Mouse (Mus musculus): ENCODE results near the gene Lfng. TPM values are rescaled to one million over a fixed set of nuclear protein-coding genes. Genes with fewer than 3 reads are reported as not detected.
A peak's percentile ranks its signal among the peaks of the same experiment; 100 is the strongest.

The Lfng gene
- polyA plus RNA-seq, 2 experiments from 2014 or later = 33.9 to 35.5 TPM

GRCm38 (mm10) chr5:140644263-140644662, 37.1 kb downstream of the Lfng start:
- no peak for ATAC-seq

GRCm38 (mm10) chr5:140644702-140645201, 37.6 kb downstream of the Lfng start:
- no peak for ATAC-seq

DNA sequence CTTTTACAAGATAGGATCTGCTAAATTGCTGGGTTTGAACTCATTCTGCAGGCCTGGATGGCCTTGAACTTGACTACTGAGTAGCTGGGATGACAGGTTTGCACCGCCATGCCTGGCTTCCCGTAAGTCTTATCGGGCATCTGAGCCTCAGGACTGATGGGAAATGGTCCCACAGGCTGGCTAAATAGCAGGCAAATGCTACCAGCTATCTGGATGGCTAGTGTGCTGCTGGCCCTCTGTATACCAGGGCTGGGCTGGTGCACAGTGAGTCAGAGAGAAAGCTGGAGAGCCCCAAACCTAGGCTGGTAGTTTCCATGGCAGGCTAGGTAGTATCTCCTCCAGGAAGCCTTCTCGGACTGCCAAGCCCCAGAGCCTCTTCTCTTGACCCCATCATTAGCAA, 38.3 kb downstream of the Lfng start:
- ATAC-seq = no peak

DNA sequence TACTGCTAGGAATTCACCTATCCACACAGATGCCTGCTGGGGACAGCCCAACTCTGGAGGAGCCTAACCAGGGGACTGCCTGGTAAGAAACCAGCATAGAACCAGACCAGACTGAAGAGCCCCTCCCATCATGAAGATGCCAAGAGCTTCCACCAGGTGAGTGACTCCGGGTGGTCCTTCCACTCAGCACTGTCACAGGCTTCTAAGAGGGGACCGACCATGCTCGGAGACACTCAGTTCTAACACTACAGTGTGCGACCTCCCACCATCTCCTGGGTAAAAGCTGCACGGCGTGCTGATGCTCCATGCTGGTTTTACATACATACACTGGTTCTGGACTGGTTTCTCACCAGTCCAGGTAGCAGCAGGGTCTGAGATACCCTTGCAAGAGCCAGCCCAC, 39.1 kb downstream of the Lfng start:
- ATAC-seq = no peak

- no peak for ATAC-seq
Observed at GRCm38 (mm10) chr5:140647031-140647760, 40.1 kb downstream of the Lfng start.

DNA sequence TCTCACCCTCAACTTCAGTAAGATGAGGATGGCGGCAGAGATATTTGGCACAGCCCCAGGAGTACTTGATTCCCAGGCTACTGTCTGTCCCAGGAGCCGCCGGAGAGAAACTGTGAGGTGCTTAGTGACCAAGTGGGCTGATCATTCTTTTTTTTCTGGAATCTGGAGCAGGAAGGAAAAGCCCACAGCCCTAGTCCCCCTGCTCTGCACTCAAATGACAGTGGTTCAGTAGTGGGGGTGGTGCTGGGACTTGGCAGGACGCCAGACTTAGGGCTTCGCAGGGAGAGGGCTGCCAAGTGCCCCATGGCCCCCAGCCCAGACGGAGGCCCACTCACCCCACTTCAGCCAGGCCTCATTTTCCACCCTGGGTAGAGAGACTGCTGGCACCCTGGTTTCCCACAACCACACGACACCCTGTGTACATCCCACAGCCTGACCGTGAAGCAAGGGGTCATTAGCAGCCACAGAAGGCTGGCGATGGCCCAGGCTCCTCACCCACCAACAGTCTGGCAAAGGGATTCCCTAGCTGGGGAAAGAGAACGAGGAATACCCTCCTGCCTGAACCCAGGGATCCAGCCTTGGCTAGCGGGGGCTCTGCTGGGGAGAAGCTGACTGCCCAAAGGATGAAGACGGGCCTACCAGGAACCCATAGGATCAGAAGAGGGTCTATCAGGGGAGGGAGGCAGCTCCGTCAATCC, 40.9 kb downstream of the Lfng start:
- peak; percentile 5 for ATAC-seq

DNA sequence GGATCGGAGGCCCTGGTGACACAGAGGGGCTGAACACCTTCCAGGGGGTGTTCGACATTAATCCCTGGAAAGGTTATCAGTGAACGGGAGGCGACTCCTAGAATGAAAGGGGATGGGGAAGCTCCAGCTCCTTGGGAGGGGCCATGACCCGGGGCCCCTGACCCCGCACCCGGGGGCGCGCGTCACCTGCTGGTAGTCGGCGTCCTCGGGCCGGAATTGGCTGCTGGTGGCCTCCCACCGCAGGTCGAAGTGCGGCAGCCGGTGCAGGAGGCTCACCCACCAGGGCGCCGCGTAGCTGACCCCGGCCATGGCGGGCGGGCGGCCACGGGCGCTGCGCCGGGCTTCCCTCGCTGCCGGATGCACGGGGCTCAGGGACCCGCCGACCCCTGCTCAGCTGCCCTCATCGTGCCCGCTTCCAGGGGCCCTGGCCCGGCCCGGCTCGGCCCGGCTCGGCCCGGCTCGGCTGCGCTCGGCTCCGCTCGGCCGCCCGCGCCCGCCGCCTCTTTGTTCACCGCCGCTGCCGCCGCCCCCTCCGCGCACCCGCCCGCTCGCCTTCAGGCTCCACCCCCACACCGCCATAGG, 41.5 kb downstream of the Lfng start, which contains the start of gene Ttyh3:
Ttyh3 (minus strand) TSS at position 513 of the 582 bp plus-strand sequence.
- ATAC-seq = peak; percentile 25

DNA sequence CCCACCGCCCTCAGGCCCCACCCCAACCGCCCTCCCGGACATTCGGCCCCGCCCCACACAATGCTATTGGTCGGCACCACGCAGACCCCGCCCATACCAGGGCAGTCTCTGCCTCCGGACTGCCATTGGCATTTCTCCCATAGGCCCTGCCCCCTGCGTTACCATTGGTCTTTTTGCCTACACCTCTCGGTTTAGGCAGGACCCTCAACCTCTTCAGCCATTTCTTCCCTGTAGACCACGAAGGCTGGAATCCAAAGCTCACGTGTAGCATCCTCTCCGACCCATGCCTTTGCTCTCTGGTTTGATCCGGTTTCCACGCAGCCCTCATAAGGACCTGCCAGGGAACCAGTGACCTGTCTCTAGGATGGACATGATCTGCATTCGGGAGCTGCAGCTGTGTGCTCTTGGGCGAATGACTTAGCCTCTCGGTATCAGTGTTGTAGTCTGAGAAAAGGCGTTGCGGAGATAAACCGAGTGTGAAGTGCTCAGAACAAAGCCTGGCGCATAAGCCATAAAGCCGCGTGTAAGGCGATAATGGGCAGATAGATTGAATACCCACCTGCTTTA, 42.1 kb downstream of the Lfng start:
- peak; percentile 89 for ATAC-seq

DNA sequence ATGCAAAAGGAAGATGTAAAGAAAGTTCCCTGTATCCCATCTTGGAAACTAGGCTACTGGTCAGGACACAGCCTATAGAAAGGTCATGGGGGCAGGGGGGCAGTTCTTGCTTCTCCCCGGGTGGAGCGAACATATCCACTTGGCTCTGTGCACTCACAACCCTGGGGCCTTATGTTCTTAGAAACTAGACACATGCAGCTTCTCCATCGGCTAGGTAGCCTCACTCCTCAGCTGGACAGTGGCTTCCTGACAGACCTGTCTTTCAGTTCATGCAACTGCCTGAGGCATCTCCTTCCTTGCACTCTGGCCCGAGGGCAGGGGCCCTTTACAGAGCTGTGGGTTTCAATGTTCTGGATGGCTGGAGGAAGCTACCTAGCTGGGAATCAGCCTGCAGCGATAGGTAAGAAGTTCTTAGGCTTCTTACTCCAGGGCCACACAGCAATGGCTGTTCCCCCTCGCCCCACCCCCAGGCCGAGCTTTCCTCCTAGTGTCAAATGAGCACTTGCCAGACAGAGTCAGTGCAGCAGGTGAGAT, 42.8 kb downstream of the Lfng start:
- ATAC-seq = no peak

DNA sequence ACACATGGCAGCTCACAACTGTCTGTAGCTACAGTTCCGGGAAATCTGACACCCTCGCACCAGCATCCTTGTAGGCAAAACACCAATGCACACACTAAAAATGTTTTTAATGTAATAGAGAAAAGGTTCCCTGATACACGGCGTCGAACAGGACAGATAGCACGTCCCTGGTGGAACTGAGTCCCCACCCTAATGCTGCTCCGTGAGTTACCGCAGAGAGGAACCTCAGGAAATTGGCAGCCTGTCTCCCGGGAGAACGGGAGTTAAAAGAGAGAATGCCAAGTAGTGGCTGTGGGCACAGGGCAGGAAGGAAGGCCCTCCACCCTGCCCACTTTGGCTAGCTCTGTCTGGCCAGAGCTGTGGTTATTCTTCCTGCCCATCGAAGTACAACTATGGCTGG, 44.1 kb downstream of the Lfng start:
- no peak for ATAC-seq

- ATAC-seq = no peak
Observed at GRCm38 (mm10) chr5:140652587-140652986, 45.5 kb downstream of the Lfng start.

GRCm38 (mm10) chr5:140654096-140654845, 47.2 kb downstream of the Lfng start:
- ATAC-seq = no peak

- peak; percentile 54 for ATAC-seq
Observed at GRCm38 (mm10) chr5:140659607-140660272, 52.6 kb downstream of the Lfng start.

DNA sequence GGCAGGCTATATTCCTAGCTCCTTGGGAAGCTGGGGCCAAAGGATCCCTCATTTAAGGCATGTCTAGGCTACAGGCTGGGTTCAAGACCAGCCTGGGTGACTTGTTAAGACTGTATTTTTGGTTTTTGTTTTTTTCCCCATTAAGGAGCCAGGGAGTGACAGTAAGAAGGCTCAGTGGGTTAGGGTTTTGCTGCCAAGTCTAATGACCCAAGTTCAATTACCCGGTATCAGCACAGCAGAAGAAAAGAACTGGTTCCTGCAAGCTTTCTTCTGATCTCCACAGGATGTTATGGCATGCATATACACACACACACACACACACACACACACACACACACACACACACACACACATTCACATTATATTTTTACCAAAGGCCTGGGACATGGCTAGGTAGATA, 53.3 kb downstream of the Lfng start:
- no peak for ATAC-seq

- no peak for ATAC-seq
Observed at GRCm38 (mm10) chr5:140661427-140661826, 54.3 kb downstream of the Lfng start.

DNA sequence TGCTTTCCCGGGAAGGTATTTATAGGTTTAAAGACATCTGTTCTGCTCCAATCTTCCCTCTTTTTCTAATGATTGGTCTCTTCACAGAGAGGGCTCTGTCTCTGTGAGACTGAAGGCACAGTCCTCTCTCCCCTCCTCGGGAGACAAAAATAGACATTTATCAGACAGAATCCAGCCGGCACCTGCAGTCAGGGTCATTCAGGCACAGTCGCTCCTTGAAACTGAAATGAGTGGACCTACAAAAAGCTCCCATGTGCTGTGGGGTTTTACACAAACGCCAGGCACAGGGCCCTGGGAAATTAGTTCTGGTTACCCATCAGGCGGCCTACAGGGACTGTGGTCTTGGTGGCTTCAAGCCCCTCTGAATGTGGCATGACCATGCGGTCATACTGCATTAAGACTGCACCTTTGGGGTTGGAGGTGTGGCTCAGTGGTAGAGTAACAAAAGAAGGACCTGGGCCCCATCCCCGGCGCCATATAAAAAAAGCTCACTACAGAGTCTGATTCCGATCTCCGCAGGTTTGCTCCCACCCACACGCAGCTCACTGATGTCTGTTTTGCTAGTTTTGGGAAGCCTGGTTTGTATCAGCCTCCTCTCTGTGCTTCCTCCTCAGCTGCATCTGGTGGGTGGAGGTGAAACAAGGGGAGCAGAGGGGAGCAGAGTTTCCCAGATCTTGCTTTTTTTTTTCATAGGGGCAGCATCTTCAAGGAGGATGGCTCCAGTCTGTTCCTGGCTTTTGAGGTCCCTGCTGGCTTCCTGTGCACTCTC, 54.9 kb downstream of the Lfng start:
- no peak for ATAC-seq

DNA sequence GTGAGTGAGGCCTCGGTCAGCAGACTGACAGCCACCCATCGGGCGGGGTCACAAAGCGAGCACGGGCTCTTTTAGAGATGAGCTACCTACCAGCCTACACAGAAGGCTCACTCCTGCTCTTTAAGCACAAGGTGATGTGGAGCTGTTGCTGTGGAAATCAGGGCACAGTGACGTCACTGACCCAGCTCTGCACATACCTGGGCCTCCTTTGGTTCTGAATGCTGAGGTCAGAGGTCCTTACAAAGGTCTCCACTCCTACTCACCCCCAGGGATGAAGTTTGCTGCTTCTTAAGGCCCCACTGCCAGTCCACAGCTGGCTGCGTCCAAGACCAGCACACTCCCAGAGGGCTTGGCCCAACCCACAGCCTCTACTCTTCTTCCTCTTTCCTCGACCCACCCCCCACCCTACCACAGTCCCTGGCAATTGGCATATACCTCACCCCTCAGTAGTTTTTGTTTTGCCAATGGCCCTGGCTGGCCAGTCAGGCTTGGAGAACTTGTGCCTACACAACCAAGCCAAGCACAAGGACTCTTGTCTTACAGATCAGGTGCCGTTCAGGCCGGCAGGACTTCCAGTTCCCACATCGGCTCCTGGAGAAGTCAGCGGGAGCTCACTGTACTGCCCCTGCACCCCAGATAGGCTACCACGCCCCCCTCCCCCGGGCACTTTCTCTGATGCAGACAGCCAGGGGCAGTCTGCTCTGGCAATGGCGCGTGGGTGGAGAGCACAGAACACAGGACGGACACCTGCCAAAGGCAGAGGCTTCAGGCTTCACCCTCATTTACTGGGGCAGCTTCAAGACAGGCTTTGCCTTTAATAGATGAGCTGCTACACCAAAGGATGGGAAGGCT, 55.8 kb downstream of the Lfng start:
- no peak for ATAC-seq

DNA sequence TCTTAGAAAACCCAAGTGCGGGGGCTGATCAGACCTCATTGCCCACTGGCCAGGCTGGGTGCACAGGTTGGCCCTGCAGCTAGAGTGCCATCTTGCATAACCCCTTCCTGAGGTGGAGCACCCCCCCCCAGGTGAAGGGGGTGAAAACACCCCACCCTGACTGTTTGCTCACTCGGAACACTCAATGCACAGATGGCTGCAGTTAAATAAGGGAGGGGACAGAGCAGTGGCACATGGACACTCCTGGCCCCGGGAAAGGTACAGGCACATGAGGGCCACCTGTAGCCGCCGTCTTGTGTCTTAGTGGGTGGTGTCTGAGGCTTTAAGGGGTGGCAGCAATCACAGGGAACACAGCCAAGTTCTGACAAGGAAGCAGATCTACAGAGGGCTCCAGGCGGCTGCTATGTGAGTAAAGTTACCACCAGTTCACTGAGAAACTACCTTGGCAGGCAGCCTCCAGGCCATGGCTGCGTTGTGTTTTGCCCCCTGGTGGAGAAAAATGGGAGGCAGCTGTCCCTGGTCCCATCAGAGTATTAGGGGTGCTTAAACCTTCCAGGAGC, 56.6 kb downstream of the Lfng start:
- ATAC-seq = peak; percentile 67
